Mouse (Mus musculus): ENCODE data around the gene Acaa1b.

Acaa1b gene

GRCm38 (mm10) chr9:119156278-119157201 lies at the start of gene Acaa1b:
Gene Acaa1b (minus strand): TSS chr9:119157093.
- no peaks in the 10 kb centered on the region for H3K27me3 ChIP-seq (ENCODE audit: control insufficient read depth, insufficient read depth, low read length, poor library complexity, severe bottlenecking)
- H3K36me3 ChIP-seq (ENCODE audit: control insufficient read depth, insufficient read depth, low read length, poor library complexity, severe bottlenecking): no peaks in the 10 kb centered on the region
- peak; percentile 34 for DNase-seq (ENCODE audit: low read depth, low spot score)

GRCm38 (mm10) chr9:119206666-119207065 lies 49.8 kb upstream of the Acaa1b start:
- Histone ChIP-seq H3K27me3 (ENCODE audit: control insufficient read depth, insufficient read depth, low read length, poor library complexity, severe bottlenecking) (no peaks in the 10 kb centered on the region), H3K36me3 (ENCODE audit: control insufficient read depth, insufficient read depth, low read length, poor library complexity, severe bottlenecking) (no peaks in the 10 kb centered on the region)
- no peak for DNase-seq (ENCODE audit: low read depth, low spot score)

GRCm38 (mm10) chr9:119205756-119206155 lies 48.9 kb upstream of the Acaa1b start:
- no peak for DNase-seq (ENCODE audit: low read depth, low spot score)
- Histone ChIP-seq H3K27me3 (ENCODE audit: control insufficient read depth, insufficient read depth, low read length, poor library complexity, severe bottlenecking) (no peaks in the 10 kb centered on the region), H3K36me3 (ENCODE audit: control insufficient read depth, insufficient read depth, low read length, poor library complexity, severe bottlenecking) (no peaks in the 10 kb centered on the region)

- H3K27me3 ChIP-seq (ENCODE audit: control insufficient read depth, insufficient read depth, low read length, poor library complexity, severe bottlenecking): no peaks in the 10 kb centered on the region; the same call in 1 of the 2 replicates
- H3K36me3 ChIP-seq (ENCODE audit: control insufficient read depth, insufficient read depth, low read length, poor library complexity, severe bottlenecking): no peaks in the 10 kb centered on the region
- DNase-seq (ENCODE audit: low read depth, low spot score): no peak
These were observed 46.7 kb upstream of the Acaa1b start for GRCm38 (mm10) chr9:119203617-119204016.

GRCm38 (mm10) chr9:119201653-119202052 lies 44.8 kb upstream of the Acaa1b start:
- no peak for DNase-seq (ENCODE audit: low read depth, low spot score)
- H3K36me3 ChIP-seq (ENCODE audit: control insufficient read depth, insufficient read depth, low read length, poor library complexity, severe bottlenecking): no peaks in the 10 kb centered on the region
- H3K27me3 ChIP-seq (ENCODE audit: control insufficient read depth, insufficient read depth, low read length, poor library complexity, severe bottlenecking): no peaks in the 10 kb centered on the region; the same call in 1 of the 2 replicates

GRCm38 (mm10) chr9:119199151-119199861 lies 42.4 kb upstream of the Acaa1b start:
- no peak for DNase-seq (ENCODE audit: low read depth, low spot score)
- Histone ChIP-seq H3K27me3 (ENCODE audit: control insufficient read depth, insufficient read depth, low read length, poor library complexity, severe bottlenecking) (no peaks in the 10 kb centered on the region; the same call in 1 of the 2 replicates), H3K36me3 (ENCODE audit: control insufficient read depth, insufficient read depth, low read length, poor library complexity, severe bottlenecking) (no peaks in the 10 kb centered on the region)

GRCm38 (mm10) chr9:119192202-119192990 lies 35.5 kb upstream of the Acaa1b start:
- peak; percentile 21 for DNase-seq (ENCODE audit: low read depth, low spot score)
- H3K27me3 ChIP-seq (ENCODE audit: control insufficient read depth, insufficient read depth, low read length, poor library complexity, severe bottlenecking): no peaks in the 10 kb centered on the region
- no peaks in the 10 kb centered on the region for H3K36me3 ChIP-seq (ENCODE audit: control insufficient read depth, insufficient read depth, low read length, poor library complexity, severe bottlenecking)

- Histone ChIP-seq H3K36me3 (ENCODE audit: control insufficient read depth, insufficient read depth, low read length, poor library complexity, severe bottlenecking) (no peaks in the 10 kb centered on the region), H3K27me3 (ENCODE audit: control insufficient read depth, insufficient read depth, low read length, poor library complexity, severe bottlenecking) (no peaks in the 10 kb centered on the region)
- no peak for DNase-seq (ENCODE audit: low read depth, low spot score)
These were observed 24.4 kb upstream of the Acaa1b start for GRCm38 (mm10) chr9:119181241-119181728.

GRCm38 (mm10) chr9:119179292-119179691 lies 22.4 kb upstream of the Acaa1b start:
- no peak for DNase-seq (ENCODE audit: low read depth, low spot score)
- Histone ChIP-seq H3K36me3 (ENCODE audit: control insufficient read depth, insufficient read depth, low read length, poor library complexity, severe bottlenecking) (no peaks in the 10 kb centered on the region), H3K27me3 (ENCODE audit: control insufficient read depth, insufficient read depth, low read length, poor library complexity, severe bottlenecking) (no peaks in the 10 kb centered on the region)

GRCm38 (mm10) chr9:119167608-119168007 lies 10.7 kb upstream of the Acaa1b start:
- no peak for DNase-seq (ENCODE audit: low read depth, low spot score)
- Histone ChIP-seq H3K36me3 (ENCODE audit: control insufficient read depth, insufficient read depth, low read length, poor library complexity, severe bottlenecking) (no peaks in the 10 kb centered on the region), H3K27me3 (ENCODE audit: control insufficient read depth, insufficient read depth, low read length, poor library complexity, severe bottlenecking) (no peaks in the 10 kb centered on the region)

GRCm38 (mm10) chr9:119165548-119165947 lies 8.7 kb upstream of the Acaa1b start:
- H3K36me3 ChIP-seq (ENCODE audit: control insufficient read depth, insufficient read depth, low read length, poor library complexity, severe bottlenecking): no peaks in the 10 kb centered on the region
- H3K27me3 ChIP-seq (ENCODE audit: control insufficient read depth, insufficient read depth, low read length, poor library complexity, severe bottlenecking): no peaks in the 10 kb centered on the region
- DNase-seq (ENCODE audit: low read depth, low spot score): no peak

GRCm38 (mm10) chr9:119164743-119165142 lies 7.8 kb upstream of the Acaa1b start:
- no peaks in the 10 kb centered on the region for H3K36me3 ChIP-seq (ENCODE audit: control insufficient read depth, insufficient read depth, low read length, poor library complexity, severe bottlenecking)

GRCm38 (mm10) chr9:119160689-119161088 lies 3.8 kb upstream of the Acaa1b start:
- Histone ChIP-seq H3K36me3 (ENCODE audit: control insufficient read depth, insufficient read depth, low read length, poor library complexity, severe bottlenecking) (no peaks in the 10 kb centered on the region), H3K27me3 (ENCODE audit: control insufficient read depth, insufficient read depth, low read length, poor library complexity, severe bottlenecking) (no peaks in the 10 kb centered on the region)
- DNase-seq (ENCODE audit: low read depth, low spot score): no peak

More at GRCm38 (mm10) chr9:119164743-119165142, 7.8 kb upstream of the Acaa1b start:
- DNase-seq (ENCODE audit: low read depth, low spot score): no peak
- no peaks in the 10 kb centered on the region for H3K27me3 ChIP-seq (ENCODE audit: control insufficient read depth, insufficient read depth, low read length, poor library complexity, severe bottlenecking)

GRCm38 (mm10) chr9:119158861-119159260 lies 2.0 kb upstream of the Acaa1b start, which contains the start of gene Gm47289:
Gene Gm47289 (plus strand): TSS chr9:119159161.
- no peaks in the 10 kb centered on the region for H3K36me3 ChIP-seq (ENCODE audit: control insufficient read depth, insufficient read depth, low read length, poor library complexity, severe bottlenecking)
- DNase-seq (ENCODE audit: low read depth, low spot score): no peak
- H3K27me3 ChIP-seq (ENCODE audit: control insufficient read depth, insufficient read depth, low read length, poor library complexity, severe bottlenecking): no peaks in the 10 kb centered on the region
